Mouse (Mus musculus): ENCODE measurements around the gene Ndrg4. TPM values are rescaled to one million over a fixed set of nuclear protein-coding genes. Genes with fewer than 3 reads are reported as not detected.

The Ndrg4 gene
- polyA plus RNA-seq, 1 experiment from 2014 or later: 0.48 TPM

DNA sequence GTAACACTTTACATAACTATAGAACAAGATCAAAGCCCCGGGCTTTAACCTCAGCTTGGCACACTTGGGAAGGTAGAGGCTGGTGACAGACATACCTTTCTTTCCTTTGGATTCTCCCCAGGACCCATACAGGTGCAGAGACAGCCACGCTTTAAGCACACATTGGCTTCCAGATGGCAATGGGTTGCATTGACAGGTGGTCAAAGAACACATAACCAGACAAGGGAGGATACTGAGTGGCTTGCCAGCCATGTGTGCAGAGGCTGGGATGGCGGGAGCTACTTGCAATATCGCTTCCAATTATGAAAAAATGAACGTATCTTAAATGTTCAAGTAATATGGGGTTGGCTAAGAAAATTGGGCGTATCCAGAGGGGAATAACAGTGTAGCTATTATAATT lies 4.9 kb upstream of the Ndrg4 start:
- no peak for DNase-seq
- Histone ChIP-seq H3K27ac (ENCODE audit: low read depth) (no peak overlapping the region), H3K4me1 (ENCODE audit: insufficient read depth) (no peaks in the 10 kb centered on the region), H3K4me2 (ENCODE audit: low read depth, low read length) (no peak overlapping the region), H3K36me3 (replicated peaks; ENCODE audit: insufficient read depth, low read length) (no peaks in the 10 kb centered on the region), H3K9me3 (ENCODE audit: low read length) (no peaks in the 10 kb centered on the region), H3K9ac (replicated peaks) (no peak overlapping the region), H3K4me3 (ENCODE audit: low read depth, low read length) (no peak overlapping the region), H3K27me3 (ENCODE audit: insufficient read depth, low read length) (peaks cover 29% of the 10 kb centered on the region)
- 73% methylated on average over 6 of the region's 6 CpGs for WGBS (ENCODE audit: insufficient replicate concordance)
- ATAC-seq: no peak
- TF ChIP-seq CTCF (IDR thresholded peaks at IDR 0.05; ENCODE audit: low read depth) (no peak), EP300 (IDR thresholded peaks at IDR 0.05; ENCODE audit: low read depth) (no peak)

DNA sequence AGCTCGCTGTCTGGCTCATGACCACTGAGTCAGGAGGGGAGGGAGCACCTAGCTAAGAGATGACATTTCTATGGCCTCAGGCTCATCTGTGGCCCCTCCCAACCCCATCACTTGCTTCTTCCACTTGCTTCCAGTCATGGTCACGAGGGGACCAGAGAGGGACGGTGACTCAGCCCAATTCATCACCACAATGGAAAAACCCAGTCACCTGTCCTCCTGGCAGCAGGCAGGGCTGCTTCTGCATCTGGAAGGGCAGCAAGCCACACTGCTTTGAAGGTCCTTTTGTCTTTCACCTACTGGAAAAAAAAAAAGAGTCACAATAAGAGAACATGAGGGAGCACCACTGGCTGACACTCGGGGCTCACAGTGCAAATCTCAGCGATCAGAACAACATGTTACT lies 4.0 kb upstream of the Ndrg4 start:
- WGBS (ENCODE audit: insufficient replicate concordance): 61% methylated on average over 5 of the region's 5 CpGs
- Histone ChIP-seq H3K27ac (ENCODE audit: low read depth) (no peak overlapping the region), H3K27me3 (ENCODE audit: insufficient read depth, low read length) (peaks cover 38% of the 10 kb centered on the region), H3K4me3 (ENCODE audit: low read depth, low read length) (no peak overlapping the region), H3K4me1 (ENCODE audit: insufficient read depth) (0 out of 2 replicates have a peak, but pooled peaks cover 2% of the 10 kb centered on the region), H3K9me3 (ENCODE audit: low read length) (no peaks in the 10 kb centered on the region), H3K4me2 (ENCODE audit: low read depth, low read length) (no peak overlapping the region), H3K9ac (replicated peaks) (no peak overlapping the region), H3K36me3 (replicated peaks; ENCODE audit: insufficient read depth, low read length) (no peaks in the 10 kb centered on the region)
- ATAC-seq (no peak), DNase-seq (no peak)
- TF ChIP-seq EP300 (IDR thresholded peaks at IDR 0.05; ENCODE audit: low read depth): no peak
- no peak for TF ChIP-seq CTCF (IDR thresholded peaks at IDR 0.05; ENCODE audit: low read depth)

DNA sequence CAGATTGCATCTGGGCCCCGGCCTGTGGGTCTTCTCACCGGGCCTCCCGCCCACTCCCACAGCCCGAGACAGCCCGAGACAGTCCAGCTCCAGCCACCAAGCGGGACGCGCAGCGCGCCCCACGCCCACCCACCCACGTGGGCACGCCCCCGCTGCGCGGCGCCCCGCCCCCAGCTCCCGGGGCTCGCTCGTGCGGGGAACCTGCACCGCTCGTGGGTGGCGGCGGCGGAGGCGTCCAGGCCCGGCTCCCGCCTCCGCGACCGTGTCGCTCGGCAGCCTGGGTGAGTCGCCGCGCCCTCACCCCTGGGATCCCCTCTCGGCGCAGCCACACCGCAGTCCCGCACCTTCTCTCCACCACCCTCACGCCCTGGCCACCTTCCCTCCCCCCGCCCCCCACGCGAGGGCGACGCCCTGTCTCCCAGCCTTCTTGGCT lies 827 bp downstream of the Ndrg4 start:
- H3K27ac ChIP-seq (ENCODE audit: low read depth): no peak overlapping the region
- H3K9me3 ChIP-seq (ENCODE audit: low read length): no peaks in the 10 kb centered on the region
- TF ChIP-seq CTCF (IDR thresholded peaks at IDR 0.05; ENCODE audit: low read depth): no peak
- DNase-seq (no peak), ATAC-seq (0 out of 2 replicates have a peak, but pooled peaks have one; percentile 13)
- peak overlapping the region; percentile 43 for H3K4me3 ChIP-seq (ENCODE audit: low read depth, low read length)
- 2% methylated on average over 41 of the region's 48 CpGs for WGBS (ENCODE audit: insufficient replicate concordance)
- no peak overlapping the region for H3K9ac ChIP-seq (replicated peaks)
- peaks cover 2% of the 10 kb centered on the region; the same call in 1 of the 2 replicates for H3K4me1 ChIP-seq (ENCODE audit: insufficient read depth)
- peaks cover 63% of the 10 kb centered on the region for H3K27me3 ChIP-seq (ENCODE audit: insufficient read depth, low read length)
- no peaks in the 10 kb centered on the region for H3K36me3 ChIP-seq (replicated peaks; ENCODE audit: insufficient read depth, low read length)
- peak overlapping the region; percentile 73 for H3K4me2 ChIP-seq (ENCODE audit: low read depth, low read length)

DNA sequence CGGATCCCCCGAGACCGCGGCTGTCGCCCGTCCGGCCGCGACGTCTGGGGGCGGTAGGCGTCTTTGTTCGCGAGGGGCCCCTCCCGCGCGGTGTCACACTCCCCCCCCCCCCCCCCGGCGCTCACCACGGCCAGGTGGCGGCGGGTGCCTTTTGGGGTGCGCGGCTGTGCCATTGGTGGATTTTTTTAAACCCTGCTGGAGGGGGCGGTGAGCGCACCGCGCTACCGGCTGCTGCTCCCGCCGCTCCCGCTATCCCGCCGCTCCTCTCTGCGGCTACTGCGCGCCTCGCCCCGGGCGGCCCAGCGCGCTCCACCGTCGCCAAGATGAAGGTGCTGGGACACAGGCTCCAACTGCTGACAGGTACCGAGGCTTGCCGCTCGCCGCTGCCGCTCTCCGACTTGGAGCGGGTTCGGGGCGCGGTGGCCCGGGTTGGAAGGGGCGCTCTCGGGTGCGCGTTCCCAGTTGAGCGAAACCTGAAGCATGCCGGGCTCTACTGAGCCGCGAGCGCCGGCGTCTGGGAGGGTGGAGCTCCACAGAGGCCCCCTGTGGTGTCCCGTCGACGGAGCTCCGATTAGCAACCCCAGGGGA lies 1.3 kb downstream of the Ndrg4 start:
- Histone ChIP-seq H3K9me3 (ENCODE audit: low read length) (no peaks in the 10 kb centered on the region), H3K27ac (ENCODE audit: low read depth) (no peak overlapping the region), H3K4me3 (ENCODE audit: low read depth, low read length) (peak overlapping the region; percentile 43), H3K27me3 (ENCODE audit: insufficient read depth, low read length) (peaks cover 63% of the 10 kb centered on the region), H3K9ac (replicated peaks) (no peak overlapping the region), H3K4me2 (ENCODE audit: low read depth, low read length) (peak overlapping the region; percentile 73), H3K4me1 (ENCODE audit: insufficient read depth) (peaks cover 2% of the 10 kb centered on the region; the same call in 1 of the 2 replicates), H3K36me3 (replicated peaks; ENCODE audit: insufficient read depth, low read length) (no peaks in the 10 kb centered on the region)
- WGBS (ENCODE audit: insufficient replicate concordance): 4% methylated on average over 50 of the region's 70 CpGs
- DNase-seq (no peak), ATAC-seq (0 out of 2 replicates have a peak, but pooled peaks have one; percentile 10)
- TF ChIP-seq EP300 (IDR thresholded peaks at IDR 0.05; ENCODE audit: low read depth) (no peak), CTCF (IDR thresholded peaks at IDR 0.05; ENCODE audit: low read depth) (no peak)

DNA sequence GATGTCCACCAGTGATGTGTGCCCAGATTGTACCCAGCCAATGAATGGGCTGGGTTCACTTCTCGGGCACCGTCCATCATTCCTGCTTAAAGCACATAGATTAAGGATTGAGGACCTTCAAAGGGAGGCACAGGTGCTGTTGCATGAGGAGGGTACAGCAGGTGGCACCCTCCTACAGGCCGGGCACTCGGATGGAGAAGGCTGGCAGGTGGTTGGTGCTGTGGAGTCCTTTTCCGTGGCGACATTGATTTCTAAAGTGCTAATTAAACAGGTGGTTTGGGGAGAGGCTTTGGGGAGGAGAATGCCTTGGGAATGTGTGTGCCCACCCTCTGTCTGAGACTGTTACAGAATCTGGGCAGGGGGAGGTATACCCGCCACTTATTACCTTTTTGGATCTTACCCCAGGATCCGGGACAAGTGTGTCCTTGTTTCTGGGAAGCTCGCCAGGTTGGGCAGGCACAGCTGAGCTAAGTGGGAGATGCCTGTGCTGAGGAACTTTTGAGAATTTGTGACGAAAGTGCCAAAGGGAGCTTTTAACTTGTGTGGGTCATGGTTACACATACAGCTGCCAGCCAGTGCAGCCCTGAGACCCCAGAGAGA lies 11.4 kb downstream of the Ndrg4 start:
- DNase-seq (no peak), ATAC-seq (no peak)
- H3K36me3 ChIP-seq (replicated peaks; ENCODE audit: insufficient read depth, low read length): no peaks in the 10 kb centered on the region
- no peak for TF ChIP-seq CTCF (IDR thresholded peaks at IDR 0.05; ENCODE audit: low read depth)
- TF ChIP-seq EP300 (IDR thresholded peaks at IDR 0.05; ENCODE audit: low read depth): no peak
- H3K27me3 ChIP-seq (ENCODE audit: insufficient read depth, low read length): no peaks in the 10 kb centered on the region
- no peaks in the 10 kb centered on the region for H3K9me3 ChIP-seq (ENCODE audit: low read length)
- WGBS (ENCODE audit: insufficient replicate concordance): 66% methylated on average over 10 of the region's 10 CpGs
- H3K4me1 ChIP-seq (ENCODE audit: insufficient read depth): no peaks in the 10 kb centered on the region
- no peak overlapping the region for H3K4me3 ChIP-seq (ENCODE audit: low read depth, low read length)
- H3K9ac ChIP-seq (replicated peaks): no peak overlapping the region
- H3K27ac ChIP-seq (ENCODE audit: low read depth): no peak overlapping the region
- no peak overlapping the region for H3K4me2 ChIP-seq (ENCODE audit: low read depth, low read length)

DNA sequence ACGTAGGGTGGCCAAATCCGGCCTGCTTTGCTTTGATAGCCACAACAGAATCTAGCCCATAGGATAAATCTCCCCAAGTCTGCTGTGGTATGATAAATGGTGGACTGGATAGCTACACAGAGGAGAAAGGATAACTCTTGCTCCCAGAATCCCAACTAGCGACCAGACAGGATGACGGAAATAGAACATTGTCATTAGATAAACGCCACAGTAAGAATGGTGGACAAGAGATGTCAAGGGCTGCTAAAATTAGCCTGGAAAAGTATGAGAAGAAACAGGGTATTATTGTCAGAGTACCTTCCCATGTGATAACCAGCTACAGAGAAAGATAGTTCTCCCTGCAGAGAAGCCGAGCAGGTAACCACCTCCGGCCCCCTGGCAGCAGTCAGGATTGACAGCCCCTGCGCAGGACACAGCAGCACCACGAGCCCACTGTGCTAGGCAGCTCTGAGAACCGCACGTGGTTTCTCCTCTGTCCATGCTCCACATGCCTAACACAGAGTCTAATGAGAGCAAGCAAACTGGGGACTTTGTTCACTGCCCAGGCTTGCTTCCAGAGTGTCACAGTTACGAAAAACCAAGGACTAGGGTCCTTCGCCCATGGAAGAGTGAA lies 14.3 kb downstream of the Ndrg4 start:
- no peaks in the 10 kb centered on the region for H3K9me3 ChIP-seq (ENCODE audit: low read length)
- 61% methylated on average over 13 of the region's 13 CpGs for WGBS (ENCODE audit: insufficient replicate concordance)
- H3K4me1 ChIP-seq (ENCODE audit: insufficient read depth): no peaks in the 10 kb centered on the region
- no peak overlapping the region for H3K9ac ChIP-seq (replicated peaks)
- no peak overlapping the region for H3K4me3 ChIP-seq (ENCODE audit: low read depth, low read length)
- no peaks in the 10 kb centered on the region for H3K36me3 ChIP-seq (replicated peaks; ENCODE audit: insufficient read depth, low read length)
- peaks cover 11% of the 10 kb centered on the region; the same call in 1 of the 2 replicates for H3K27me3 ChIP-seq (ENCODE audit: insufficient read depth, low read length)
- DNase-seq (no peak), ATAC-seq (no peak)
- no peak overlapping the region for H3K4me2 ChIP-seq (ENCODE audit: low read depth, low read length)
- no peak for TF ChIP-seq EP300 (IDR thresholded peaks at IDR 0.05; ENCODE audit: low read depth)
- TF ChIP-seq CTCF (IDR thresholded peaks at IDR 0.05; ENCODE audit: low read depth): no peak
- no peak overlapping the region for H3K27ac ChIP-seq (ENCODE audit: low read depth)

All from liver, postnatal 0 days (tissue).